8 mouse cellular contexts compared by ENCODE assay signal in genomic region chr13:25269569-25270268, GRCm38 (mm10). TPM values are rescaled to one million over a fixed set of nuclear protein-coding genes. Genes with fewer than 3 reads are reported as not detected.
DNase-seq lines count a peak whose midpoint lies in the region; ATAC-seq lines count a peak whose summit lies in the region.

No protein-coding gene starts in this region.

- H3K4me2 ChIP-seq in lung, embryonic 16.5 days (ENCODE audit: low read depth, low read length): peak overlapping the region; percentile 70
- peak overlapping the region; percentile 63 for H3K4me2 ChIP-seq in midbrain, embryonic 13.5 days (replicated peaks)

- no peaks in the 10 kb centered on the region for H3K36me3 ChIP-seq in lung, embryonic 16.5 days (ENCODE audit: control insufficient read depth, insufficient read depth, low read length)
- H3K36me3 ChIP-seq in midbrain, embryonic 13.5 days: no peaks in the 10 kb centered on the region; the same call in 1 of the 2 replicates

- H3K27ac ChIP-seq in lung, embryonic 16.5 days (ENCODE audit: low read length): no peak overlapping the region
- peak overlapping the region; percentile 51; the same call in 1 of the 2 replicates for H3K27ac ChIP-seq in midbrain, embryonic 13.5 days

- 3% methylated on average over 32 of the region's 42 CpGs for WGBS in lung, embryonic 16.5 days
- WGBS in midbrain, embryonic 13.5 days: 3% methylated on average over 37 of the region's 42 CpGs

- no peak for DNase-seq in lung, postnatal 10 days
- peak; percentile 79 for DNase-seq in cerebellum, adult 9-11 months
- peak; percentile 61 to 70 for DNase-seq in frontal cortex, postnatal 10 days (ENCODE audit: low spot score in 2 of 2)
- DNase-seq in layer of hippocampus, postnatal 36 days: peak; percentile 62 to 73
- peak; percentile 62 for DNase-seq in testis, postnatal 14 days (ENCODE audit: low spot score)
- no peak for DNase-seq in gastrocnemius, postnatal 25 days

- ATAC-seq in lung, embryonic 16.5 days (ENCODE audit: low read depth): peak; percentile 82
- peak; percentile 99 for ATAC-seq in midbrain, embryonic 13.5 days

- H3K4me1 ChIP-seq in lung, embryonic 16.5 days (replicated peaks; ENCODE audit: control insufficient read depth, insufficient read depth, low read length): peaks cover 5% of the 10 kb centered on the region; the same call in 1 of the 2 replicates
- peaks cover 11% of the 10 kb centered on the region for H3K4me1 ChIP-seq in midbrain, embryonic 13.5 days (replicated peaks)

- H3K9me3 ChIP-seq in lung, embryonic 16.5 days (ENCODE audit: control insufficient read depth, low read length): no peaks in the 10 kb centered on the region
- H3K9me3 ChIP-seq in midbrain, embryonic 13.5 days: no peaks in the 10 kb centered on the region

- H3K27me3 ChIP-seq in lung, embryonic 16.5 days (ENCODE audit: control insufficient read depth, insufficient read depth, low read depth, low read length): no peaks in the 10 kb centered on the region
- no peaks in the 10 kb centered on the region for H3K27me3 ChIP-seq in midbrain, embryonic 13.5 days

- H3K9ac ChIP-seq in lung, embryonic 16.5 days (ENCODE audit: low read length): no peak overlapping the region
- H3K9ac ChIP-seq in midbrain, embryonic 13.5 days (replicated peaks): peak overlapping the region; percentile 66; the same call in 1 of the 2 replicates

- H3K4me3 ChIP-seq in lung, embryonic 16.5 days (ENCODE audit: low read length): peak overlapping the region; percentile 41
- H3K4me3 ChIP-seq in midbrain, embryonic 13.5 days (replicated peaks): peak overlapping the region; percentile 50

RNA-seq across cellular contexts. Expression of gene Nrsn1, which starts 0.6 kb away (rescaled TPM):
- polyA plus RNA-seq in lung, embryonic 16.5 days (2015; fragmentation: Nextera tagmentation; extraction: Ambion mirVana): 0.78 and 1.1 TPM in 2 replicates
- 100 to 1,000 TPM; 287 to 310 TPM for total RNA-seq in layer of hippocampus, postnatal 36 days (2021)
- polyA plus RNA-seq in midbrain, embryonic 13.5 days (2015; fragmentation: Nextera tagmentation; extraction: Ambion mirVana): 46.7 and 51.9 TPM in 2 replicates
- not detected for total RNA-seq in gastrocnemius, postnatal 25 days (2021)

Comparison
In these comparisons a context has a peak if more than half of its experiments do, and no peak if none do; other contexts are left out.
1. DNase-seq: peak in cerebellum, adult 9-11 months (single experiment), frontal cortex, postnatal 10 days (2 of 2), layer of hippocampus, postnatal 36 days (2 of 2) and testis, postnatal 14 days (single experiment); none in lung, postnatal 10 days (single experiment) and gastrocnemius, postnatal 25 days (single experiment).
2. RNA of gene Nrsn1, which starts 0.6 kb away (total RNA-seq): 287 to 310 TPM in layer of hippocampus, postnatal 36 days; not detected in gastrocnemius, postnatal 25 days; every median in the first group is over 100 times any median in the second.